Mouse (Mus musculus): ENCODE results near the gene Hsd3b4.
"Not testable (repeated sequence)": the region's sequence is repeated elsewhere in the genome, so short reads cannot be mapped to it uniquely, and the experiment has no call there.

Hsd3b4 gene

GRCm38 (mm10) chr3:98510414-98510813 is at the start of gene Hsd3b4:
TSS of gene Hsd3b4 (minus strand) at chr3:98510514.
- not testable (repeated sequence) for DNase-seq (ENCODE audit: low spot score)

DNA sequence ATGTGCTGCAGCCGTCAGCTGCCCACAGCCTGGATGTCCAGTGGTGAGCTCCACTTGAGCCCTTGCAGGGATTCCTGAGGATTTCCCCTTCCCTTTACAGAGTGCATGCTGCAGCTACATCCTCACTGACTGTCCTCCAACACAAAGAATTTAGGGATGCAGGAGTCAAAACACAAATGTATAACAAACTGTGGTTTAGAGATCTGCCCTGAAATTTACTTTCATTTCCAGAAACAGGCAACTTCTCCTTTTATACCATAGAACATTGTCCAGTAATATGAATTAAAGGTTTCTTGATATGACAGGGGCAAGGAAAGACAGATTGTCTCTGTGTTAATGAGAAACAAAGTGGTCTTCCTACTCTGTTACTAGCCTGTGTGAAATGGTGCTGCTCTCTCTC is 40.5 kb upstream of the Hsd3b4 start:
- DNase-seq (ENCODE audit: low spot score) = not testable (repeated sequence)

DNA sequence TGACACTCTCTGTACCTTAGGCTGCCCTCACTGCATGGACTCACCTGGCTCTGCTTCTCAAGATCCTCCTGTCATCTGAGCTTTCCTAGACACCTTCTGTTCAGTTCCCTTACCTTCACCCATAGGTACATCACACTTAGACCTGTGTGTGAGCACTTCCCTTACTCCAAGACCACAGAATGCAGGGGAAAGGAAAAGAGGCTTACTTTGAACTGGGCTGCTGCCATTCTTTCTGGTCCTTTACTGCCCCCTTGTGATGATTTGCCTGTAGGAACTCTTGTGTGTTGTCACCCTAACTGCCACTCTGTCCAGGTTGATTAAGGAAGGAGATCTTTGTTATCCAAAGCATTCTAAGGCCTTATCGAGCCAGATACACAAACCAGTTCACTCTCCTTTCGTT is 39.9 kb upstream of the Hsd3b4 start:
- not testable (repeated sequence) for DNase-seq (ENCODE audit: low spot score)

DNA sequence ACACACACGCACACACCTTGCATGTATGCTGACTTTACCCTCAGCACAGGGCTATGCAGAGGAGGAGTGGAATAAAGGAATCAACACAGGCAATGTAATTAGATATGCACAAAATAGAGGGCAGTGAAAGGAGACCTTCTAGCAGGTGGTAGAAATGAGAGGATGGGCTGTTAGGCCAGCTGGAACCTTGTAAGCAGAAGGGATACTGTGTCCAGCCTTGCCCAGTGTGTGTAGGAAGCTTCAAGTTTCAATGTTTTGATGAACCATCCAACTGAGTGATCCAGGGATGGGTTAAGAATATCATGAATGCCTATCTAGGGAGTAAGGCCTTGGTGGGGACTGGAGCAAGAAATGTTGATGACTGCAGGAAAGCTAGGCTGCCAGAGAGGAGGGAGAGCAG is 38.2 kb upstream of the Hsd3b4 start:
- DNase-seq (ENCODE audit: low spot score) = not testable (repeated sequence)

DNA sequence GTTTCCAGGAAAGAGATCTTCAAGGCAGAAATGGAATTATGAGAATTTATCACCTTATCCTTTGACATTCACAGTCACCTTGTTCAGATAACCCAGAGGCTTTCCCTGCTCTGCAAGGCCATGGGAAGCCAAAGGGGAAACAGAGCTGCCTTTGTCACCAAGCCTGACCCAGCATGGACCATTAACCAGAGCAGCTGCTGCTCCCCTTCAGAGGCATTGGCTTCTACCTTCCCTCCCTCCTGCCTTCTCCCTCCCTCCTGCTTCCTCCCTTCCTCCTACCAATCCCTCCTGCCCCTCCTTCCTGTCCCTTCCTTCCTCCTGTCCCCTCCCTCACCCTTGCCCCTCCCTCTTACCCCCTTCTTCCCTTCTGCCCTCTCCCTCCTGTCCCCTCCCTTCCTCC is 37.3 kb upstream of the Hsd3b4 start:
- not testable (repeated sequence) for DNase-seq (ENCODE audit: low spot score)

DNA sequence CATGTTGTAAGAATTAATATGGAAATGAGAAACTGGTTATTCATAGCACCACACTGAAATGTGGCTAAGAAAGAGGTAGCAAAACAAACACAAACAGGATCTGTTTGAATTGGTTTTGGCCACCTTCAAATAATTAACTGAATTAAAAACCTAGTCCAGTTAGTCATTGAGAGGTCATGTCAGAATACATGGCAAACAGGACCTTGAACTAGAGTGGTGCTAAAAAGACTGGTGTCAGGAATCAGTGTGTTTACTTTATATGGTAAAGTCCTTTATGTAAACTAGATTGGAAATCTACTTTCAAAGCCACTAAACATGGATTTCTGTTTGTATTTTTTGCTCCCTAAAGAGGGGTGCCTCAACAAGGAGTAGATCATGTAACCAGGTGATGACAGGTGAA is 14.7 kb upstream of the Hsd3b4 start:
- not testable (repeated sequence) for DNase-seq (ENCODE audit: low spot score)

GRCm38 (mm10) chr3:98524552-98524951 is 14.2 kb upstream of the Hsd3b4 start:
- not testable (repeated sequence) for DNase-seq (ENCODE audit: low spot score)

DNA sequence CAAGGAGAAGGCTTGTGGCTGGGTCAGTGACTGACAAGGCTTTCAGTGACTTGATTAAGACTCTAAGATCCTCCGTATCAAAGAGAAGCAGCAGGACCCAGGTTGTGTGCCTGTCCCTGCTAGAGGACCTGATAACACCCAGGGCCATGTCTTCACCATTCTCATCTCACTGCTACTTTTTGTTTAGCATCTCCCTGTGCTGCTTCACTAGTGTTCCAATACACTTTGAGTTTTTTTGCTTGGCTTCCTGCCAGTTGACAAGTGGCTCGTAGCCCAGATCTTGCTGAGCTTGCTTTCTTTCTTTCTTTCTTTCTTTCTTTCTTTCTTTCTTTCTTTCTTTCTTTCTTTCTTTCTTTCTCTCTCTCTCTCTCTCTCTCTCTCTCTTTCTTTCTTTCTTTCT is 12.5 kb upstream of the Hsd3b4 start:
- not testable (repeated sequence) for DNase-seq (ENCODE audit: low spot score)

GRCm38 (mm10) chr3:98507229-98507628 is 3.1 kb downstream of the Hsd3b4 start:
- DNase-seq (ENCODE audit: low spot score) = not testable (repeated sequence)

- DNase-seq (ENCODE audit: low spot score) = not testable (repeated sequence)
These were observed 12.9 kb downstream of the Hsd3b4 start for GRCm38 (mm10) chr3:98497401-98497800.

GRCm38 (mm10) chr3:98496762-98497161 is 13.6 kb downstream of the Hsd3b4 start:
- DNase-seq (ENCODE audit: low spot score) = not testable (repeated sequence)

- not testable (repeated sequence) for DNase-seq (ENCODE audit: low spot score)
These were observed 15.3 kb downstream of the Hsd3b4 start for GRCm38 (mm10) chr3:98495055-98495454.

GRCm38 (mm10) chr3:98494184-98494583 is 16.1 kb downstream of the Hsd3b4 start:
- DNase-seq (ENCODE audit: low spot score) = not testable (repeated sequence)

GRCm38 (mm10) chr3:98471499-98471898 is 38.8 kb downstream of the Hsd3b4 start:
- not testable (repeated sequence) for DNase-seq (ENCODE audit: low spot score)

GRCm38 (mm10) chr3:98471057-98471456 is 39.3 kb downstream of the Hsd3b4 start:
- not testable (repeated sequence) for DNase-seq (ENCODE audit: low spot score)

DNA sequence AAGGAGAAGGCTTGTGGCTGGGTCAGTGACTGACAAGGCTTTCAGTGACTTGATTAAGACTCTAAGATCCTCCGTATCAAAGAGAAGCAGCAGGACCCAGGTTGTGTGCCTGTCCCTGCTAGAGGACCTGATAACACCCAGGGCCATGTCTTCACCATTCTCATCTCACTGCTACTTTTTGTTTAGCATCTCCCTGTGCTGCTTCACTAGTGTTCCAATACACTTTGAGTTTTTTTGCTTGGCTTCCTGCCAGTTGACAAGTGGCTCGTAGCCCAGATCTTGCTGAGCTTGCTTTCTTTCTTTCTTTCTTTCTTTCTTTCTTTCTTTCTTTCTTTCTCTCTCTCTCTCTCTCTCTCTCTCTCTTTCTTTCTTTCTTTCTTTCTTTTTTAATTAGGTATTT is 41.0 kb downstream of the Hsd3b4 start:
- not testable (repeated sequence) for DNase-seq (ENCODE audit: low spot score)

DNA sequence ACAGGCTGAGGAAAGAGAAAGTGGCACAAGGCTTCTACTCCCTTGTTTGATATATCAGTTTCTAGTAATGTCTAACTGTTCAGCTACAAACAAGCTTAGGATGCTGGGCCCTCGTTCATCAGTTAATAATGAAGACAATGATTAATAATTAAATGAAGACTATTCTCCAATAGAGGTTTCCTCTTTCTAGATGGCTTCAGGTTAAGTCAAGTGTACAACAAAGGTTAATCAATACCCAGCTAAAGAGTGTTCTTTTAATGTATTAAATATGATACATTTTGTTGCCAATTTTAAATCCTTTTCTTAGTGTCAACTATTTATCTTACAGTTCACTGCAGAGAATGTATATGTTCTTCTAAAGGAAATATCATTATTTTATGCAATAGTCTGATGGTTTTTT is 53.3 kb downstream of the Hsd3b4 start, which contains the start of gene Gm4450:
Gm4450 (minus strand) TSS at position 101 of the 400 bp plus-strand sequence.
- DNase-seq (ENCODE audit: low spot score) = not testable (repeated sequence)

- DNase-seq (ENCODE audit: low spot score) = not testable (repeated sequence)
These were observed 56.5 kb downstream of the Hsd3b4 start for GRCm38 (mm10) chr3:98453786-98454185.
